Mouse (Mus musculus) embryo, embryonic 11 days (tissue): ENCODE measurements at regions not wholly inside any gene's neighbourhood (a gene's known extent, or its start where the extent isn't known, plus 50 kb on each side); places are given as distances from the start of the nearest gene placed in this dataset.

ENCODE experiments used
- DNase-seq: peaks from one replicate; pipeline ENCODE4 v3.0.0-alpha.2; 2015

DNA sequence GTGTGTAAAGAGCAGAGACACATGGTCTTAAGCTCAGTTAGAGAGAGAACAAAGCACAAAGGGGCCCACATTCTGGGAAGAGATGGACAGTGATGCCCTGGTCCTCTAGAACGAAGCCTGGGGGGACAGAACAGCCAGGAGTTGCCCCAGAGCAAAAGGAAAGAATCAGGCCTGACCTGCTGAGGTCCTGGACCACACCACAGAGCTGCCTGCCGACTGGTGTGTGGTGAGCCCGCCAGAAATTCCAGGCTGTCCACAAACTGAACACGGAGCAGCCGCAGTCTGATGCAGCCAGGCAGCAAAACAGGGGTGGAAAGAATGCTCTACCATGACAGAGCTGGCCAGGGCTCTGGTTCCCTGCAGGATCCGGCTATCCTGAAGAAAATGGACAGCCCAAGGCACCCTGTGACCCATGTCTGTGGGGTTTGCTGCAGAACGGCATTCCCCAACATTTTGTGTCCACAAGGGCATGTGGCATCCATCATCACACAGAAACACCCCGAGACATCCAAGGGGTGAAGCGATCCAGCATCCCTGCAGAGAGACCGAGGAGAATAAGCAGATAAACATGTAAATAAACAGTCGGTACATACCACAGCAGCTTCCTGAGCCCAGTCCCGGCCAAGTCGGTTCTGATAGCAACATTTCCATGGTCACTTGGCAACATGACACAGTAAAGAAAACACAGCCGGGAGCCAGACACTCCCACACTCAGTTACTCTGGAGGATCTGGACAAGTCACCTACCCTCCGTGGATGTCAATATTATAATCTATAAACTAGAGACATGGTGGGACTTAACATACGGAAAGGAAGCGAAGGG, 65.3 kb upstream of the Pomp start:
- DNase-seq: no peak

DNA sequence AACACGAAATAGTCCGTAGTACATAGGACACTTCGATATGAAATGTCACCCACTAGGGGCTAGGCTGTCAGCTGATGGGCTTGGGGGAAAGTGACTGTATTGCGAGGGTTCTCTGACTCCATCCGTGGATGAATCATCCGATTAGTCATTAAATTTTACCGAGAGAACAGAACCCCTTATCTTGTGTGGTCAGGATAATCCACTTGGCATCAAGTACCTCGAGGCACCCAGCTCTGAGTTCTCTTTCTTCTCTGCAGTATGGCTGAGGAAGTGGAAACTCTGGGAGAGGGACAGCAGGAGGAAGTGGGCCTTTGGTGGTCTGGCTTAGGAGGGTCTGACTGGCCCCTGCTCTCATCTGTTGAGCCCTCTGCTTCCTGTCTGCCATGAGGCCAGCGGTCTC, 67.2 kb upstream of the Pomp start:
- no peak for DNase-seq

DNA sequence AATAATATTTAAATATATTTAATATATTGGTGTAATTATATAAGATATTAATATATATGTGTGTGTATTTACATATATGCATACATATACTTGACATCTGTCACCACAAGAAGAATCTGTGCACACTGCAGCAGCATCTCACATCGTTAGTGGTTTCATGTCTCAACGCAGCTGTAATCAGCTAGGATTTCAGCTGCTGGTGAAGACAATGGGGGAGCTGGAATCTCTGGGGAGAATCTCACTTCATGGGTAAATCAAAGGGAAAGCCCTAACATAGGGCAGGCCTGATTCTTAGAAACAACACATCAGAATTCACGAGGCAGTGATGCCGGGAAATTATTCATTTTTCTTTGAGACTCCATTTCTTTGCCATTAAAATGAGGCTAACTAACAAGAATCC, 66.8 kb upstream of the Flt1 start:
- DNase-seq: no peak

DNA sequence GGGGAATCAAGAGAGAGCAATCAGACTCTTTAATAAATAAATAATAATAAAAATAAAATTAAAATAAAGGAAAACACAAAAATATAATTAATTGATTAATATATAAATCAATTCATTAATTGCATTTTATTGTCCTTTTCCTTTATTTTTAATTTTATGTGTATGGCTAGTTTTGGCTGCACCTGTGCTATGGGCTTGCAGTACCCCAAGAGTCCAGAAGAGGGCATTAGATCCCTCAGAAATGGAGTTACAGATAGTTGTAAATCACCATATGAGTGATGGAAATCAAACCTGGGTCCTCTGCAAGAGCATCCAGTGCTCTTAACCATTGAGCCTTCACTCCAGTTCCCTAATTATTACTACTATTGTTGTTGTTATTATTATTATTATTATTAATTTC, 65.3 kb upstream of the Flt1 start:
- DNase-seq: no peak

DNA sequence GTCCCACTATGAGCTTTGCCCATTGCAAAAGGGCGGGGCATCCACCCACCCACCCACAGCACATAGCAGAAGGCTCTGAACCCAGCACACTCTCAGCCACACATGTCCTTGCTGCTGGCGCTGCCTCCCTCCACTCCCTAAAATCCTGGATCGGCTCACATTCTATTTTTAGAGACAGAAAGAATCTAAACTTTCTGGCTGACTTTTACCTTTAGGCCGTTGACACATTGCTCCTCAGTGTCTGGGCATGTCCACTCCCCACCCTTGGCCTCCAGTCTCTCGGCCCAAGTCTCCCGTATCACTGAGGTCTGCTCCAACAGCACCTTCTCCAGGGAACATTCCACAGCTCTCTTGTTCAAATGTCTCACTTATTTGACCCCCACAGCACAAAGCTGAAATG, 62.7 kb upstream of the Flt1 start:
- DNase-seq: no peak

DNA sequence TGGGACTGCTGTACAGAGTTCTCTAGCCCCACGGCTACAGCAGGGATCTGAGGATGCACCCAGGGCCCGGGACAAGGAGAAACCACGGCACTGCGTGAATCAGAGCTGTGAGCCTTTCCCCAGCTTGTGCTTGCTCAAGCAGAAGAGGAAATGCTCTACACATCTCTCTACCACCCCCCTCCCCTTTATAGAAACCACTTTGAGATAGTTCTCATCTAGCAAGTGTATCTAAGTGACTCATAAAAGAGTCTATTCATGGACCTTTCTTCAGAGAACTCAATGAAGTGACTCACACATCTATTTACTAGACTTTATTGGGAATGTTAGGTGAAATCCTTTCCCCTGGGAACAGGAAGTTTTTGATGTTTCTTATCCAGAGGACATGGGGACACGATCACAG, 61.0 kb upstream of the Flt1 start:
- DNase-seq: no peak

DNA sequence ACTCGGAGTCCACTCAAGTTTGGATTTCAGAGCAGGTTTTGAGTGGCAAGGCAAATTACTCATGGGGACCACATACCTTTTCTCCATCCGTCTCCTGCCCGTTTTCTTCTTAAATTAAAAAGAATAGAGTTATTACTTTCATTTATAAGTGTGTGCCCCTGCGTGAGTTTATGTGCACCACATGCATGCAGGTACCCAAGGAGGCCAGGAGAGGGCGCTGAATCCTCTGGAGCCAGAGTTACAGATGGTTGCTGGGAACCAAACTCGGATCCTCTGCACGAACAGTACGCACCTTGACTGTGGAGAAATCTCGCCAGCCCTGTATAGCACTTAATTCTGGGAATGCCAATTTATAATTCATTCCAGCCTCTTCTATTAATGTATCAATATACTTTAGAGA, 58.3 kb upstream of the Flt1 start:
- DNase-seq: no peak

DNA sequence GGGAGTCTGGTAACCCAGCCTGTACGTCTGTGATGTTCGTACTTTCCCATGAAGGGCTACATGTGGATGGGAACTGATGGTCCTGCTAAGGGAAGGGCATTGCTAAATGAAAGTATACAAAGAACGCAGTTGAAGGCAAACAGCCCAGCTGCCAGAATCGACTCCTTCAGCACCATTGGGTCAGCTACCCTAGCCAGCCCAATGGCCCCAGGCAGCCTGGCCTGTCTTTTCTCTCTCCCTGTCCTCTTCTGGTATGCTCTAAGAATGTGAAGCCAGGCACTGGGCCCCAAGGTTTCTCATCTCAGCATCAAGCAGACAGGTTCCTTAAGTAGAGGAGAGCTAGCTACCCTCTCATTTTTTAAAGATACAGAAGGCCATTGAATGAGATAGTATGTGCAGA, 57.7 kb upstream of the Flt1 start:
- no peak for DNase-seq

DNA sequence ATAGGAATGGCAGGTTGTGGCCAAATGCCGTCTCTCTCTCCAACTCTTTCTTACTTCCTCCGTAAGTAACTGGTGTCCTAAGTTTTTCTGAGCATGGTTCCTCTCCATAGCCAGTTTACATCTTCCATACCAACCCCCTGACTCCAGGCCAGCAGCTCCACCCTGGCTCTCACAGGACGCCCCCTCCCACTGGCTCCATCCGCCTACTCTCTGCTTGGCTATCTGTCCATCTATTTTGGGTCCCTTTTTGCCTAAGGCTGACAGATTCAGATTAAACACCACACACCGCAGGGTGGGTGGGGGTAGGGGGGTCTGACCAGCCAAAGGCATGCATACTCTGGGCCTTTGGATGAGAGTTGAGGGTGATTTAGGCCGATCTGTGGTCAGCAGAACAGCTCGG, 57.0 kb upstream of the Flt1 start:
- no peak for DNase-seq

DNA sequence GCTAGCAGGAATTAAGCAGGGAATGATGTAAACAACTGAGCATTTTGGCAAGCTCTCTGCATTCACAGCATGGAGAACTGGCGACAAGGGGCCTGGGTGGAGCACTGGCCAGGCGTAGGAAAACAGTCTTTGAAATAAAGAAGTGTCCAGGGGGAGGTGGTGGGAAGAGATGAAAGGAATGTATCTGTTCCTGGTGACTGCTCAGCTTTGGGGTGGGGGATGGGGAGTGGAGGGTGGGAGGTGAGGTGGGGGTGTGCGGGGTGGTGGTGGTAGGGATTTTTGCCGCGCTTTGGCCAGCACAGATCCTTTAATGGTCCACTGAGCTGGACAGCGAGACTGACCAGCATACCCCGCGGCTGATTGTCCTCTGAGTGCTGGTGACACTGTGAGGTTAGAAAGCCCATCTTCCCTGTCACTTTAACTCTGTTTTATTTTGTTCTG, 56.5 kb upstream of the Flt1 start:
- DNase-seq: no peak

DNA sequence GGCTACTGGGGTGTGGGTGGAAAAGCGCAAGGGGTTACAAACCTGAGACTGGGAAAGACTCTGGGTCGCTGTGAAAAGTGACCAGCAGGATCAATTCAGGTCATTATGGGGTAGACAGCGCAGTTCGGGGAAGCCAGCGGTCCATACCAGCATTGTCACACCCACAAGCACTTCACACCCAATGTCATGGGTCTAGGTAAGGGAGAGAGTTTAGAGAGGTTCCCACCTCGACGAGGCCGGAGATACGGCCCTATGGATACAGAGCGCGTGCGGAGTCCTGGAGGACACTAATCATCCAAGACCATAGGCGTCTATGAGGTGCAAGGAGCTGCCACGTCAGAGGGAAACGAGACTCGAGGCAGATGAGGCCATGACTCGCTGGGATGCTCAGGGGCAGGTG, 55.4 kb upstream of the Flt1 start:
- DNase-seq: no peak

DNA sequence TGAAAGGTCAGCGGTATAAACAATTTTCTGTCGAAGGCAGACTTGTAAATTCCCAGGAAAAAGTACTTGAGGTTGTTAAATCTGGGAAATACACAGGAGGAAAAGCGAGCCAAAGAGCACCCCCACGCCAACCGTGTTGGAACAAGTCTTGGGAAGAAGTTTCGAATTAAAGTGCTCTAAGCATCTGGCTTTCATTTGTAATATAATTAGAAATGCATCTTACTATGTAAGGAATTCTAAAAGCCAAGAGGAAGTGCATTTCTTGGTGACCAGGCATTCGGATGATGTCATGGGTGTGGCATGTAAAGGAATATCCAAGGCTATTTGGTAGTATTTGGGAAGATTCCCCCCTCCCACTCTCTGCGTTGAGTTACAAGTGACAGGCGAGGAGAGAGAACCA, 52.7 kb upstream of the Flt1 start:
- peak; percentile 45 for DNase-seq
